Comparison of ENCODE assay signal across 11 mouse cellular contexts in the genomic region with DNA sequence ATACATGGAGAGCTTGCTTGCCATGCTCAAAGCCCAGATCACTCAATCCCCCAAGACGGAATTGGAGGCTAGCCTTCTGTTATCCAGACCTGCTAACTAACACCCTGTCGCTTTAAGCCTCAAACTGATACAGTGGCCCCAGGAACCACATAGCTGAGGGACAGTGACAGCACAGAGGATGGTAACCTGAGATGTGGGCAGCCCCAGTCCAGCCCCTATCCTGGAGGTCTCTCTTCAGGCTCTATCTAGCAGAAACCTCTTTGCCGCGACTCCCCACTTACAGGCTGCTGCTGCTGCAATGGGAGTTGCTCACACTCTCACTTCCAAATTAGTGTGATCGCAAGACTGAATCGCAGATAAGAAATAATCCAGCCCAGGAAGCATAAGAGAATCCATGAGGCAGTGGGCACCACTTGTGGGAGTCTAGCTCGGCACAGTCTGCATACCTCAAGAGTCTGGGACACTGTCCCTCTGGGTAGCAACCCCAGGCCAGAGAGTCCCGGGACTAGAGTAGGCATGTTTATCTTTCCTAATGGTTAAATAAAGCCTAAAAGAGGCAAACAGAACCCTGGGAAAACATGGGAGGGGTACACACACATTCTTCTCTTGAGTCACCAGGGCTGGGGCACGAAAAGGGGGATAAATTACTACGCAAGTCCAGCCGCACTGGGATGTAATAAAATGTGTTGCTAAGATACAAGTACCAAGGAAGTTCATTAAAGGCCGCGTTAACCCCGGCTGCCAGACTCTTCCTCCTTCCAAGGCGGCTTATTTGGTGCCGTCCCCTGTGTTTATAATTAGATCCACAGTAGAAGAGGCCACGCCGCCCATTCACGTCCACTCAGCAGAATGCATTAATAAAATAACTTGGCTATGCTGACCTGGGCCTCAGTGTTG. TPM values are rescaled to one million over a fixed set of nuclear protein-coding genes. Genes with fewer than 3 reads are reported as not detected.
DNase-seq lines count a peak whose midpoint lies in the region; ATAC-seq and TF ChIP-seq lines count a peak whose summit lies in the region.
"Had no signal": no experiment of that assay in that cellular context is flagged by ENCODE, and none has a peak within 500 bp of the region (broad histone marks: within the 10 kb centered on the region; RNA-seq: fewer than 3 reads in every experiment).

No protein-coding gene starts in this region.

- intact Hi-C loops in gastrocnemius, adult 2 months (cut with DNase I) = no loop called here

- H3K9ac ChIP-seq in forebrain, embryonic 12.5 days = no peak overlapping the region
- H3K9ac ChIP-seq in intestine, postnatal 0 days (ENCODE audit: low read depth, low read length) = no peak overlapping the region
- no peak overlapping the region for H3K9ac ChIP-seq in neural tube, embryonic 12.5 days

- H3K27me3 ChIP-seq in forebrain, embryonic 12.5 days = no peaks in the 10 kb centered on the region
- H3K27me3 ChIP-seq in intestine, postnatal 0 days (replicated peaks; ENCODE audit: control insufficient read depth, insufficient read depth, low read length) = no peaks in the 10 kb centered on the region
- H3K27me3 ChIP-seq in neural tube, embryonic 12.5 days (replicated peaks) = no peaks in the 10 kb centered on the region
- H3K27me3 ChIP-seq in thymus, adult 2 months (ENCODE audit: control insufficient read depth, insufficient read depth, low read length) = no peaks in the 10 kb centered on the region; the same call in 1 of the 2 replicates

- no peak for TF ChIP-seq POLR2A in thymus, adult 2 months (IDR thresholded peaks at IDR 0.05; ENCODE audit: control insufficient read depth, extremely low read depth, insufficient read depth, low read length, poor library complexity)

- H3K36me3 ChIP-seq in forebrain, embryonic 12.5 days (replicated peaks) = peaks cover 6% of the 10 kb centered on the region; the same call in 1 of the 2 replicates
- no peaks in the 10 kb centered on the region for H3K36me3 ChIP-seq in intestine, postnatal 0 days (ENCODE audit: control insufficient read depth, insufficient read depth)
- peaks cover 2% of the 10 kb centered on the region; the same call in 1 of the 2 replicates for H3K36me3 ChIP-seq in neural tube, embryonic 12.5 days
- H3K36me3 ChIP-seq in thymus, adult 2 months (ENCODE audit: control insufficient read depth, insufficient read depth, low read length) = no peaks in the 10 kb centered on the region
- H3K36me3 ChIP-seq: heart, embryonic 10.5 days had no signal

- H3K4me3 ChIP-seq in gastrocnemius, adult 2 months = no peak overlapping the region
- no peak overlapping the region for H3K4me3 ChIP-seq in forebrain, embryonic 12.5 days (replicated peaks)
- no peak overlapping the region for H3K4me3 ChIP-seq in intestine, postnatal 0 days (ENCODE audit: low read depth, low read length)
- no peak overlapping the region for H3K4me3 ChIP-seq in neural tube, embryonic 12.5 days
- H3K4me3 ChIP-seq in thymus, adult 2 months (ENCODE audit: control insufficient read depth, insufficient read depth, low read length) = no peak overlapping the region
- H3K4me3 ChIP-seq: heart, embryonic 10.5 days had no signal

- peak; percentile 61 for ATAC-seq in forebrain, embryonic 12.5 days (ENCODE audit: low FRiP score)
- no peak for ATAC-seq in intestine, postnatal 0 days
- ATAC-seq in neural tube, embryonic 12.5 days (ENCODE audit: low FRiP score, low read depth) = peak; percentile 73
- no peak for ATAC-seq in activated CD4-positive, CD25-positive, alpha-beta regulatory T cell, adult 4 months
- ATAC-seq in CD4-positive, CD25-positive, alpha-beta regulatory T cell, adult 4 months = no peak

- 25% methylated on average over 19 of the region's 19 CpGs for WGBS in forebrain, embryonic 12.5 days
- WGBS in intestine, postnatal 0 days = 17% methylated on average over 19 of the region's 19 CpGs
- WGBS in neural tube, embryonic 12.5 days = 20% methylated on average over 19 of the region's 19 CpGs
- 71% methylated on average over 19 of the region's 19 CpGs for WGBS in thymus, adult 2 months

- TF ChIP-seq CTCF in gastrocnemius, adult 2 months (IDR thresholded peaks at IDR 0.05) = no peak
- no peak for TF ChIP-seq CTCF in intestine, postnatal 0 days (IDR thresholded peaks at IDR 0.05; ENCODE audit: low read depth)
- no peak for TF ChIP-seq CTCF in thymus, adult 2 months (IDR thresholded peaks at IDR 0.05; ENCODE audit: borderline replicate concordance, control insufficient read depth, extremely low read depth, insufficient read depth, low read length, poor library complexity)

- H3K27ac ChIP-seq in gastrocnemius, adult 2 months = no peak overlapping the region
- H3K27ac ChIP-seq in forebrain, embryonic 12.5 days = peak overlapping the region; percentile 65
- H3K27ac ChIP-seq in intestine, postnatal 0 days (ENCODE audit: low read depth, low read length) = no peak overlapping the region
- H3K27ac ChIP-seq in neural tube, embryonic 12.5 days = no peak overlapping the region
- H3K27ac ChIP-seq in thymus, adult 2 months (ENCODE audit: control insufficient read depth, insufficient read depth, low read length) = no peak overlapping the region
- H3K27ac ChIP-seq: heart, embryonic 10.5 days had no signal

- no peaks in the 10 kb centered on the region for H3K9me3 ChIP-seq in forebrain, embryonic 12.5 days
- H3K9me3 ChIP-seq in intestine, postnatal 0 days (ENCODE audit: control insufficient read depth) = no peaks in the 10 kb centered on the region
- H3K9me3 ChIP-seq in neural tube, embryonic 12.5 days = no peaks in the 10 kb centered on the region
- H3K9me3 ChIP-seq: heart, embryonic 10.5 days had no signal

- H3K4me1 ChIP-seq in forebrain, embryonic 12.5 days = peaks cover 80% of the 10 kb centered on the region
- peaks cover 6% of the 10 kb centered on the region for H3K4me1 ChIP-seq in intestine, postnatal 0 days (replicated peaks; ENCODE audit: control insufficient read depth, insufficient read depth, low read length)
- H3K4me1 ChIP-seq in neural tube, embryonic 12.5 days = peaks cover 76% of the 10 kb centered on the region
- H3K4me1 ChIP-seq in thymus, adult 2 months (replicated peaks; ENCODE audit: control insufficient read depth, insufficient read depth, low read length) = no peaks in the 10 kb centered on the region

- peak; percentile 23 for DNase-seq in gastrocnemius, adult 2 months
- no peak for DNase-seq in gastrocnemius, postnatal 10 days
- DNase-seq in thymus, adult 2 months = no peak
- DNase-seq: layer of hippocampus, postnatal 36 days; thymus, postnatal 14 days had no signal

- H3K4me2 ChIP-seq in forebrain, embryonic 12.5 days = peak overlapping the region; percentile 31
- 0 out of 2 replicates have a peak overlapping the region, but pooled peaks have one; percentile 21 for H3K4me2 ChIP-seq in intestine, postnatal 0 days (replicated peaks; ENCODE audit: low read depth)
- peak overlapping the region; percentile 39 for H3K4me2 ChIP-seq in neural tube, embryonic 12.5 days (replicated peaks)

RNA-seq across cellular contexts. Expression of gene Phf21b, which starts 13.7 kb away (rescaled TPM):
- under 1 TPM; 0.39 to 0.41 TPM for total RNA-seq in gastrocnemius, adult 2 months (2021)
- 1 to 10 TPM; 1.1 to 1.2 TPM for total RNA-seq in gastrocnemius, postnatal 10 days (2021)
- polyA plus RNA-seq in forebrain, embryonic 12.5 days (2016; fragmentation: Nextera tagmentation; extraction: Ambion mirVana) = 17.6 and 24.4 TPM in 2 replicates
- polyA plus RNA-seq in intestine, postnatal 0 days (2015; fragmentation: Nextera tagmentation; extraction: Ambion mirVana) = 0.38 and 0.48 TPM in 2 replicates
- polyA plus RNA-seq in neural tube, embryonic 12.5 days (2016; fragmentation: Nextera tagmentation; extraction: Ambion mirVana) = 20.2 and 24.5 TPM in 2 replicates
- 1 to 10 TPM; 1.1 to 1.4 TPM for polyA plus RNA-seq in activated CD4-positive, CD25-positive, alpha-beta regulatory T cell, adult 4 months (2017; shearing (Covaris generic))
- 1 to 10 TPM in 1 of 2 experiments, under 1 TPM in 1; 0.96 to 1.9 TPM for polyA plus RNA-seq in CD4-positive, CD25-positive, alpha-beta regulatory T cell, adult 4 months (2017; shearing (Covaris generic))
- polyA plus RNA-seq in thymus, adult 2 months (2012; rRNA removed) = 2.7 and 3.0 TPM in 2 replicates

Comparison
In these comparisons a context has a peak if more than half of its experiments do, and no peak if none do; other contexts are left out.
1. ATAC-seq: peak in forebrain, embryonic 12.5 days (single experiment) and neural tube, embryonic 12.5 days (single experiment); none in intestine, postnatal 0 days (single experiment), activated CD4-positive, CD25-positive, alpha-beta regulatory T cell, adult 4 months (single experiment) and CD4-positive, CD25-positive, alpha-beta regulatory T cell, adult 4 months (single experiment).
2. Peak in every context shown above with its lines, with median percentiles within 50 percentile points of each other: H3K4me2 ChIP-seq.